Mouse (Mus musculus): Measurements from ENCODE around the gene Stx18. TPM values are rescaled to one million over a fixed set of nuclear protein-coding genes. Genes with fewer than 3 reads are reported as not detected.

Gene Stx18
- polyA plus RNA-seq, 1 experiment from 2014 or later = 27.6 TPM

DNA sequence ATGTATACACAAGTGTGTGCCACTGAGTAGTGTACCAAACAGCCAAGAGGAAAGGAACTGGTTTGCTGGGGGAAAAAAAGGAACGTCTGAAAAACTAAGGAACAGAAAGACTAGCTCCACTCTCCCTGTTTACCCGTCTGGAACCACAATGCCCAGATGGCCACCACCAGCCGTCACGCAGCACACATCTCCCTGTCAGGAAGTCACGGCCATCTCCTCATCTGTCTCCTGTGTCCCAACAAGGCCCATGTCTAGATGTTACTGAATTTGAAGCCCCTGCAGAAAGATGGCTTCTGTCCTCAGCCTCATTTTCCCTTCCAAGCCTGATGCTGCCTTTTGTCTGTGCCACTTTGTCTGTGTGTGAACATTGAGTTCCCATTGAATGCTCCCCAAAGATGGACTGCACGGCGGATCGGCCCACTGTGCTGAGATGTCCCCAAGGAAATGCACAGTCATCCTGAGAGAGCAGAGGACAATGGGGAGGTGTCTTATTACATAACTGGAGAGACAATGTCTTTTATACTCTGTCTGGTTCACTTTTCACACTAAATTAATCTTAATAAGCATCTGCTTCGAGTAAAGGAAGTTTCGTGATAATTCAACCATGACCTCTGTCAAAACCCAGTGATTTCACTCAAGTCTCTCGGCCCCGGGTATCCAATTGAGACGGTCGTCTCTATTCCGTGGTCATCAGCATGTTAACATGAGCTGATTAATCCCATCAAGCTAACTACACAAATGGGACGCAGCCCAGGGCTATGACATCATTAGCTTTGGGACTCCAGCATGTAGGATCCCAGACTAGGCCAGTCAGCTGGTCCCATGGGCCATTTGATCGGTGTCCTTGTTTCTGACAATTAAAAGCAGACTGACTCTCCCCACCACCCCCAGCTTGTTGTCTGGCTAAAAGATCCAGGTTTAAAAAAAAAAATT lies 31.9 kb upstream of the Stx18 start:
- no peak overlapping the region for H3K27ac ChIP-seq (replicated peaks)
- H3K27me3 ChIP-seq (ENCODE audit: control insufficient read depth, insufficient read depth, low read length) = no peaks in the 10 kb centered on the region
- H3K9ac ChIP-seq (ENCODE audit: low read length) = no peak overlapping the region
- H3K4me1 ChIP-seq (replicated peaks; ENCODE audit: control insufficient read depth, insufficient read depth) = no peaks in the 10 kb centered on the region
- DNase-seq (ENCODE audit: low spot score) = no peak
- no peak overlapping the region for H3K4me3 ChIP-seq (ENCODE audit: low read depth, low read length)
- H3K36me3 ChIP-seq (ENCODE audit: control insufficient read depth, insufficient read depth, low read length) = no peaks in the 10 kb centered on the region
- no peak for ATAC-seq (ENCODE audit: low FRiP score, low TSS enrichment)
- H3K9me3 ChIP-seq (ENCODE audit: control insufficient read depth, low read length) = no peaks in the 10 kb centered on the region
- WGBS = 76% methylated on average over 17 of the region's 17 CpGs
- TF ChIP-seq EP300 (optimal IDR thresholded peaks at IDR 0.05) (no peak), CTCF (IDR thresholded peaks at IDR 0.05; ENCODE audit: low read depth) (no peak)
- no peak overlapping the region for H3K4me2 ChIP-seq (replicated peaks; ENCODE audit: low read depth)

DNA sequence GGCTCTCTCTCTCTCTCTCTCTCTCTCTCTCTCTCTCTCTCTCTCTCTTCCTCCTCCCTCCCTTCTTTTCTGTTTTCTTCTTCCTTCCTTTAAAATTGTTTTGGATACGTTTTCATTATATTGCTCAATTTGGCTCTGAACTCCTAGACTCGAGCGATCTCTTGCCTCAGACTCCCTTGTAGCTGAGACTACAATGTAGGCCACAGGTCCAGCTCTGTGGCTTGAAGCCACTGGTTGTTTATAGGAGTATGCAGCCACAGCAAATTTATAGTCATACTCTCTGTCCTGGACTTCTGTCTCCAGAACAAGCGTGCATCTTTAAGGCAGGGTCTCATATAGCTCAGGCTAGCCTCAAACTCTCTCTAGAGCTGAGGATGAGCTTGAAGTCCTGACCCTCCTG lies 29.5 kb upstream of the Stx18 start:
- no peaks in the 10 kb centered on the region for H3K27me3 ChIP-seq (ENCODE audit: control insufficient read depth, insufficient read depth, low read length)
- H3K9ac ChIP-seq (ENCODE audit: low read length) = no peak overlapping the region
- no peak overlapping the region for H3K27ac ChIP-seq (replicated peaks)
- H3K36me3 ChIP-seq (ENCODE audit: control insufficient read depth, insufficient read depth, low read length) = no peaks in the 10 kb centered on the region
- no peaks in the 10 kb centered on the region for H3K4me1 ChIP-seq (replicated peaks; ENCODE audit: control insufficient read depth, insufficient read depth)
- WGBS = 76% methylated on average over 4 of the region's 4 CpGs
- TF ChIP-seq EP300 (optimal IDR thresholded peaks at IDR 0.05) = no peak
- no peak for TF ChIP-seq CTCF (IDR thresholded peaks at IDR 0.05; ENCODE audit: low read depth)
- no peaks in the 10 kb centered on the region for H3K9me3 ChIP-seq (ENCODE audit: control insufficient read depth, low read length)
- H3K4me2 ChIP-seq (replicated peaks; ENCODE audit: low read depth) = no peak overlapping the region
- no peak overlapping the region for H3K4me3 ChIP-seq (ENCODE audit: low read depth, low read length)
- DNase-seq (ENCODE audit: low spot score) = no peak
- ATAC-seq (ENCODE audit: low FRiP score, low TSS enrichment) = no peak

DNA sequence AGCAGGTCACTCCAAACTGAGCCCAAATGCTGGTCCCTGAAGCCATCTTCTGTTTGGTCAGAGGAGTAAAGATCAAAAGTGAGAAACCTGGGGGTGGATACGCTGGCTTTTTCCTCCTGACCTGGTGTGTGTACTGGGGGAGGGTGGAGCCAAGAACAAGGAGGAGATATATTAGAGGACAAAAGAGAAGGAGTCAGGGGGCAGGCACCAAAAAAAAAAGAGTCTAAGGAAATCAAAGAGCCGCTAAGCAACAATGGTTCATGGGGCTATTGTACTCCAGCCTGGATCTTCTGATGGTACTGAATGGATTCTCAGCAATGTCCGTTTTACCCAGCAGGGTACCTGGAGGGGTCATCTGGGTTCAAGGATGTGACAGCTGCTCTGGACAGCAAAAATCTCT lies 23.6 kb upstream of the Stx18 start:
- Histone ChIP-seq H3K9ac (ENCODE audit: low read length) (no peak overlapping the region), H3K4me2 (replicated peaks; ENCODE audit: low read depth) (no peak overlapping the region), H3K27me3 (ENCODE audit: control insufficient read depth, insufficient read depth, low read length) (no peaks in the 10 kb centered on the region), H3K9me3 (ENCODE audit: control insufficient read depth, low read length) (no peaks in the 10 kb centered on the region), H3K4me1 (replicated peaks; ENCODE audit: control insufficient read depth, insufficient read depth) (no peaks in the 10 kb centered on the region), H3K36me3 (ENCODE audit: control insufficient read depth, insufficient read depth, low read length) (no peaks in the 10 kb centered on the region), H3K27ac (replicated peaks) (no peak overlapping the region), H3K4me3 (ENCODE audit: low read depth, low read length) (no peak overlapping the region)
- DNase-seq (ENCODE audit: low spot score) (no peak), ATAC-seq (ENCODE audit: low FRiP score, low TSS enrichment) (no peak)
- TF ChIP-seq EP300 (optimal IDR thresholded peaks at IDR 0.05) = no peak
- TF ChIP-seq CTCF (IDR thresholded peaks at IDR 0.05; ENCODE audit: low read depth) = no peak
- WGBS = 59% methylated on average over 3 of the region's 3 CpGs

DNA sequence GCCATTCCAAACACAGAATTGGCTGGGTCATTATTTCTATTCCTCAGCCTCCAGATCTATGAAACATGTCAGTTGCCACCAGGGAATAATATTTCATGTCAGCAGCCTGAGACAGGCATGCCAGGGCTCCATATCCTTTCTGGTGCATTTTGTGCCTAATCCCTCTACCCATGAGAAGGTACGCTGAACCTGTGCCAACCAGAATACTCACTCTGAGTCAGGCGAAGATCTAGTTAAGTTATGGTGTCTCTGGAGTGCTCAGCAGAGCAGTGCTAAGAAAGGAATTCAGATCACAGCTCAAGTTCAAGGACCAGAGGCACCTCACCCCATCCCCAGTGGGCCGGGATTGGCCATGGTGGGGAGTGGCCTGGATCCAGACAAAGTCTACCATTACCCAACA lies 21.6 kb upstream of the Stx18 start:
- Histone ChIP-seq H3K9me3 (ENCODE audit: control insufficient read depth, low read length) (no peaks in the 10 kb centered on the region), H3K36me3 (ENCODE audit: control insufficient read depth, insufficient read depth, low read length) (no peaks in the 10 kb centered on the region), H3K27me3 (ENCODE audit: control insufficient read depth, insufficient read depth, low read length) (no peaks in the 10 kb centered on the region), H3K9ac (ENCODE audit: low read length) (no peak overlapping the region), H3K27ac (replicated peaks) (no peak overlapping the region), H3K4me2 (replicated peaks; ENCODE audit: low read depth) (no peak overlapping the region), H3K4me3 (ENCODE audit: low read depth, low read length) (no peak overlapping the region), H3K4me1 (replicated peaks; ENCODE audit: control insufficient read depth, insufficient read depth) (no peaks in the 10 kb centered on the region)
- TF ChIP-seq EP300 (optimal IDR thresholded peaks at IDR 0.05) (no peak), CTCF (IDR thresholded peaks at IDR 0.05; ENCODE audit: low read depth) (no peak)
- WGBS = 74% methylated on average over 3 of the region's 3 CpGs
- ATAC-seq (ENCODE audit: low FRiP score, low TSS enrichment) (no peak), DNase-seq (ENCODE audit: low spot score) (no peak)

DNA sequence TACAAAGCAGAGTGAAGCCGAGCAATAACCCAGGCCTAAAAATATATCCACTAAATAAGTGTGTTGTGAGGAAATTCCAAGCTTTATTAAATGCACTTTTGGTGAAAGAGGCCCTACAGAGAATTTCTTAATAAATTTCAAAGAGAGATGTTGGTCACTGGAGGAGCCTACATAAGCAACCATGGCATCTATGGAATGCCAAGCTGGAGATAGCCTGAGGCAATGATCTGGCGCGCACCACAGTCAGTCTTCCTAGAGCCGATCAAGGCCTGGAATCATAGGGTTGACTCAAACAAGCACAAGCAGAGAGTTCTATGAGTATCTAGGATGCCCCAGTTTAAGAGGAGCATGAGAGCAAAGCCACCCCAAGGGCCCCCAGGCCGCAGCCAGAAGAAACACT lies 10.9 kb upstream of the Stx18 start:
- Histone ChIP-seq H3K36me3 (ENCODE audit: control insufficient read depth, insufficient read depth, low read length) (no peaks in the 10 kb centered on the region), H3K27ac (replicated peaks) (no peak overlapping the region), H3K4me1 (replicated peaks; ENCODE audit: control insufficient read depth, insufficient read depth) (no peaks in the 10 kb centered on the region), H3K4me2 (replicated peaks; ENCODE audit: low read depth) (no peak overlapping the region), H3K4me3 (ENCODE audit: low read depth, low read length) (no peak overlapping the region), H3K9ac (ENCODE audit: low read length) (no peak overlapping the region), H3K9me3 (ENCODE audit: control insufficient read depth, low read length) (no peaks in the 10 kb centered on the region), H3K27me3 (ENCODE audit: control insufficient read depth, insufficient read depth, low read length) (no peaks in the 10 kb centered on the region)
- TF ChIP-seq EP300 (optimal IDR thresholded peaks at IDR 0.05) (no peak), CTCF (IDR thresholded peaks at IDR 0.05; ENCODE audit: low read depth) (no peak)
- no peak for DNase-seq (ENCODE audit: low spot score)
- 83% methylated on average over 5 of the region's 5 CpGs for WGBS
- no peak for ATAC-seq (ENCODE audit: low FRiP score, low TSS enrichment)

DNA sequence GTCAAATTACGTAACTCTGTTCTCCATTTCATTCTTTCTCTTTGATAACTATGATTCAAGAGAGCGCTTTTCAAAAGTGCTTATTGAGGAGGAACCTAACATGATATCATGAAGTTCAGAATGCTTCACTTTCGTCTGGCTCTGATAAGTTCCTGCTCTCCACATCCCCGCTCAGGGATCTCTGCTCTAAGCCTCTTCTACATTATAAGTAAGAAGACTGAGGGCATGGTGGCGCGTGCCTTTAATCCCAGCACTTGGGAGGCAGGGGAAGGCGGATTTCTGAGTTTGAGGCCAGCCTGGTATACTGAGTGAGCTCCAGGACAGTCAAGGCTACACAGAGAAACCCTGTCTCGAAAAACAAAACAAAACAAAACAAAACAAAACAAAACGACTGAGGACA lies 268 bp upstream of the Stx18 start:
- peak; percentile 15 for DNase-seq (ENCODE audit: low spot score)
- no peak for ATAC-seq (ENCODE audit: low FRiP score, low TSS enrichment)
- TF ChIP-seq CTCF (IDR thresholded peaks at IDR 0.05; ENCODE audit: low read depth) (no peak), EP300 (optimal IDR thresholded peaks at IDR 0.05) (no peak)
- Histone ChIP-seq H3K4me2 (replicated peaks; ENCODE audit: low read depth) (peak overlapping the region; percentile 85), H3K9ac (ENCODE audit: low read length) (peak overlapping the region; percentile 94), H3K27ac (replicated peaks) (no peak overlapping the region; the same call in 1 of the 2 replicates), H3K4me1 (replicated peaks; ENCODE audit: control insufficient read depth, insufficient read depth) (no peaks in the 10 kb centered on the region), H3K27me3 (ENCODE audit: control insufficient read depth, insufficient read depth, low read length) (no peaks in the 10 kb centered on the region), H3K36me3 (ENCODE audit: control insufficient read depth, insufficient read depth, low read length) (no peaks in the 10 kb centered on the region), H3K9me3 (ENCODE audit: control insufficient read depth, low read length) (no peaks in the 10 kb centered on the region), H3K4me3 (ENCODE audit: low read depth, low read length) (peak overlapping the region; percentile 94)
- WGBS = 17% methylated on average over 9 of the region's 9 CpGs
